Mouse (Mus musculus) monocyte, adult 5-6 weeks (primary cell): ENCODE measurements around the gene Cmtr2. TPM values are rescaled to one million over a fixed set of nuclear protein-coding genes. Genes with fewer than 3 reads are reported as not detected.

Experiments used
- ATAC-seq: fragments of 153-309, 156-312 bp; replicated peaks from 2 replicates; pipeline ENCODE4 v1.8.0; 2017; ENCODE audit warnings: mild to moderate bottlenecking; ENCODE audit not compliant: low TSS enrichment, insufficient number of reproducible peaks, severe bottlenecking, poor library complexity, low FRiP score
- total RNA-seq: library from RNA; stranded (forward); fragments of 200-1000, 200-491, 200-594 nt; gene quantifications from 3 replicates; pipeline ENCODE4 v1.2.3, GENCODE M21; 2017

Gene Cmtr2
- total RNA-seq, 1 experiment from 2014 or later = 7.7 TPM

- ATAC-seq = no peak
These were observed 27.1 kb downstream of the Cmtr2 start for GRCm38 (mm10) chr8:110242278-110243177.

GRCm38 (mm10) chr8:110244566-110244965 is 29.1 kb downstream of the Cmtr2 start:
- ATAC-seq = no peak

GRCm38 (mm10) chr8:110247238-110247637 is 31.8 kb downstream of the Cmtr2 start:
- ATAC-seq = no peak

- ATAC-seq = no peak
These were observed 38.5 kb downstream of the Cmtr2 start for GRCm38 (mm10) chr8:110253986-110254385.

GRCm38 (mm10) chr8:110265796-110266305 is 50.4 kb downstream of the Cmtr2 start:
- ATAC-seq = no peak

- ATAC-seq = no peak
These were observed 51.3 kb downstream of the Cmtr2 start, which contains the start of gene Hydin for GRCm38 (mm10) chr8:110266741-110267140. Hydin (plus strand) TSS chr8:110266977.

GRCm38 (mm10) chr8:110267268-110267667 is 51.8 kb downstream of the Cmtr2 start:
- ATAC-seq = no peak

GRCm38 (mm10) chr8:110270659-110271058 is 55.2 kb downstream of the Cmtr2 start:
- ATAC-seq = no peak

- no peak for ATAC-seq
These were observed 57.9 kb downstream of the Cmtr2 start for GRCm38 (mm10) chr8:110273394-110273793.

Other genes with a start within 250 kb of the Cmtr2 start
- not detected in 3 replicates for gene Tat, start 225.2 kb upstream of the Cmtr2 start, total RNA-seq
- gene Chst4, start 175.9 kb upstream of the Cmtr2 start, total RNA-seq = not detected in 3 replicates
- gene Zfp612, start 135.9 kb upstream of the Cmtr2 start, total RNA-seq = 1.1 TPM in 1 of 3 replicates, not detected in the others
- gene Gm21964, start 114.5 kb upstream of the Cmtr2 start, total RNA-seq = not detected in 3 replicates
- not detected in 3 replicates for gene Gm17720, start 112.9 kb upstream of the Cmtr2 start, total RNA-seq
- not detected in 3 replicates for gene Calb2, start 47.5 kb upstream of the Cmtr2 start, total RNA-seq
- gene Hydin, start 51.3 kb downstream of the Cmtr2 start, total RNA-seq = not detected in 3 replicates